Mouse (Mus musculus) layer of hippocampus, adult 2 months (tissue): ENCODE data around the gene Smarca1. TPM values are rescaled to one million over a fixed set of nuclear protein-coding genes. Genes with fewer than 3 reads are reported as not detected.

ENCODE experiments used
- DNase-seq, 2 experiments: peaks; one replicate each; pipeline ENCODE4 v3.0.0; 2022; ENCODE audit warnings: low spot score in 2 of 2
- H3K27ac ChIP-seq: fragments of 200-600 bp; 2 replicates; pipeline ENCODE4 v1.8.1; 2022
- H3K4me3 ChIP-seq: fragments of 200-600 bp; 2 replicates; pipeline ENCODE4 v1.8.1; 2022; ENCODE audit warnings: mild to moderate bottlenecking
- CTCF ChIP-seq: fragments of 200-600 bp; conservative IDR thresholded peaks from 2 replicates; pipeline ENCODE4 v1.8.1; 2022; ENCODE audit warnings: antibody characterized with exemption, mild to moderate bottlenecking, moderate library complexity
- long read RNA-seq, 2 experiments: library from polyadenylated mRNA; stranded (forward); transcript quantifications; one replicate each; pipeline ENCODE4 v2.0.0; 2021; ENCODE audit warnings: borderline mapping rate in 2 of 2
- total RNA-seq, 2 experiments: library from RNA; stranded (reverse); gene quantifications; 2 replicates each; pipeline ENCODE4 v1.2.3; 2021

Smarca1 gene
- 10 to 100 TPM; 35.9 to 39.7 TPM for total RNA-seq
- long read RNA-seq, experiment 1, full-length matches to known transcripts: 3 of 17 reads
- long read RNA-seq, experiment 1, partial matches to known transcripts: 0 of 17 reads
- long read RNA-seq, experiment 1, other reads (novel, unspliced or antisense): 14 of 17 reads
- long read RNA-seq, experiment 2, full-length matches to known transcripts: 5 of 19 reads
- long read RNA-seq, experiment 2, partial matches to known transcripts: 3 of 19 reads
- long read RNA-seq, experiment 2, other reads (novel, unspliced or antisense): 11 of 19 reads

DNA sequence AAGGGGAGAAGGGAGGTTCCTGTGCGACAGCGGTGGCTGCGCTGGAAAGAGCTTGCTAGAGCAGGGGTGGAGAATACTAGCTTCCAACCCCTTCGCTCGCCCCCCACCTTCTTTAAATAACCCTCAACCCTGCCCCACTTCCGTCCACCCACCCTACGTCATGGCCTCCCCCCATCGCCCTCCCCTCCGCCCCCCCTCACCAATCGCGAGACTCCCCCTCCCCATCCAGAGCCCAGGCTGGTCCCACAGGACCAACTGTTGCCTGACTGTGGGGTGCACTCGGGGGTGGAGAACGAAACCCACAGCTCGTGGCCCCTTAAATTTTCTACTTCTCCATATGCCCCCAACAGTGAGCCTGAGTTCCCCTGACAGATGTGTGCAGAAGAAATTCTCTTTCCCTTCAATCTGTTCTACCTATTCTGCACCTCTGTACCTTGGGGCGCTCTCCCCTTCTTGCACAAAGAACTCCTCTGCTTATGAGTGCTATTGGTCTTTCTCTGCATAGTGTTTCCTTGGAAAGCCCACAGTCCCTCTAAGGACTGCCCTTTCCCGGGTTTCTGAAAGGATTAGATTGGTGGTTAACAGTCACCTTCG is at the start of gene Smarca1:
Gene Smarca1, minus strand, starts transcription at position 544 of the 594 bp plus-strand sequence.
- Histone ChIP-seq H3K27ac (peak within 1 kb of the TSS; percentile 90), H3K4me3 (peak within 1 kb of the TSS; percentile 67)
- DNase-seq: no peak
- TF ChIP-seq CTCF: no peak

DNA sequence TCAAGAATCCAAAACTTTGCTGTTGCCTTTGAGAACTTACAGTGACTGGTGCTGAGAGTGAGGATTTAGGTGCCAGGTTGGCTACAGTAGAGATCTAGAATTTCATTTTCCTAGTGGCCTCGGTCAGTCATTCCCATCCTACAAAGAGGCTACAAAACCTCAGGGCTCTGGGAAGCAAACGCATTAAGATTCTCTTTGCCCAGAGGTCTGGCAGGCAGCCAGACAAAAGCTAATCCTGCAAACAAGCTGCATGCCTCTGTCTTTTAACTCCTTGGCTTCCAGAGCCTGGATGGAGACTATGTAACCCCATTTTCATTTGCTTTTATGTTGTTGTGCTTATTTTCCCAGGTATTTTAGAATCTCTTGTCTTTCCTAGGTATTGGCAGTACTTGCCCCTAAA is 45.0 kb upstream of the Smarca1 start:
- H3K27ac ChIP-seq: no peak overlapping the region
- DNase-seq: peak; percentile 11 to 13
- no peak overlapping the region for H3K4me3 ChIP-seq
- TF ChIP-seq CTCF: no peak

DNA sequence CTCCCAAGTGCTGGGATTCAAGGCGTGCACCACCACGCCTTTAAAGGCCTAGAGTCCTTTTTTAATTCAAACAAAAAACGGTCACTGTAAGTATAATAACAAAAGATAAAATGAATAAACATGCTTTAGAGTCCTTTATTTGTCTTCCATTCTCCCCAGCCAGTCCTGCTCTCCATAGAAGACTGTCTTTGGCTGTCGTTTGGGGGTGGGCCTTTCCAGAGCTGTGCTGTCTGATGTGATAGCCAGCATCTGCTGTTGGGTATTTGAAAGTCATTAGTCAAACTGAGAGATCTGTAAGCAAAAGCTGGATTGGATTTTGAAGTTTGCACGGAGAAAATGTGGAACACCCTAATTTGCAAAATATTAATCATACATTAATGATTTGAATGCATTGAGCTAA is 44.1 kb upstream of the Smarca1 start:
- Histone ChIP-seq H3K4me3 (no peak overlapping the region), H3K27ac (no peak overlapping the region)
- no peak for TF ChIP-seq CTCF
- DNase-seq: no peak

DNA sequence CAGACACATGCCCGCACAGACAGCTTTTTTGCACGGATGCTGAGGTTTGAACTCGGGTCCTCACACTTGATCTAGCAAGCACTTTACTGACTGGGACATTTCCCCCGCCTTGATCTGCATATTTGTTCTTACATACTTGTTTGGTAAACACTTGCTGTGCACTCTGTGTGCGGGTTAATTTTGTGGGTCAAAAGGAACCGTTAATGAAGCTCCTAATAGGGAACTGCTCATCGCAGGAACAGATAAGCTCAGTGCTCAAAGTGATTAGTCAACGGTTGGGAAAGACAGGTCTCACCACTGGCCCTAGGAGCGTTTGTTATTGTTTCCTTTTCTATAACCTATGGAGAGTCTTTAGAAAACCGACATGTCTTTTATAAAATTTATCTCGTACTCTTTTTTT is 41.6 kb upstream of the Smarca1 start:
- H3K4me3 ChIP-seq: no peak overlapping the region
- no peak for TF ChIP-seq CTCF
- DNase-seq: no peak
- no peak overlapping the region for H3K27ac ChIP-seq

DNA sequence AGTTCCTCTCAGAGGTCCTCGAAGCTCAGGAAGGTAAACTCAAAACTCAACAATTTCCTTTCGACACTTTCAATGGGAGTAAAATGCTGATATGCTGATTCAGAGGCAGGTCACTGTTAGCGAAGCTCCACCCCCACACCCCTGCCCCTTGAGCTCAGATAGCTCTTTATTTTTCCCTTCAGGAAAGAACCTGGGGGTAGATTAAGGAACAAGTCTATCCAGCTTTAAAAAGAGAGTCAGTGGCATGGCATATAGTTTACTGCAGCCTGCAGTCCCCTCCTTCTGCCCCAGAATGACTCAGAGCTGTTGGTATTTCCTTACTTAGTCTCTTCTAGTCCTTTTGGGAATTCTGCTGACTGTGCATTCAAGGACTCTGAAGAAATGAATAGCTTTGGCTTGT is 37.7 kb upstream of the Smarca1 start:
- no peak overlapping the region for H3K27ac ChIP-seq
- no peak for TF ChIP-seq CTCF
- no peak for DNase-seq
- no peak overlapping the region for H3K4me3 ChIP-seq

DNA sequence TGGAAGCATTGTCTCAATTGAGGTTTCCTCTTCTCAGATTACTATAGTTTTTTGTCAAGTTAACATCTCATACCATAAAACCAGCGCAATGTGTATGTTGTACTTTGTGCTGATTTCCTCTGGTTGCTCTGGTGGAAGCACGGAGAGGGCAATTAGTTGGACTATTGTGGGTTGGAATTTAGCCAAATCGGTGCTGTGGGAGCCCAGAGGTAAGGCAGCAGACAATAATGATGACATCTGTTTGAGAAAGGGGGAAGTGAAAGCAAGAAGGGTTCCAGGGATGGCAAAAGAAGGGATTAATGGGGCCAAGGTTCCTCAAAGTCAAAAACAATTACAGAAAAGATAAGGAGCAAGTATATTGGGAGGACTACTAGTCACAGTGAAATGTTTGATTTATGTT is 35.2 kb upstream of the Smarca1 start:
- H3K4me3 ChIP-seq: no peak overlapping the region
- no peak overlapping the region for H3K27ac ChIP-seq
- TF ChIP-seq CTCF: no peak
- no peak for DNase-seq

DNA sequence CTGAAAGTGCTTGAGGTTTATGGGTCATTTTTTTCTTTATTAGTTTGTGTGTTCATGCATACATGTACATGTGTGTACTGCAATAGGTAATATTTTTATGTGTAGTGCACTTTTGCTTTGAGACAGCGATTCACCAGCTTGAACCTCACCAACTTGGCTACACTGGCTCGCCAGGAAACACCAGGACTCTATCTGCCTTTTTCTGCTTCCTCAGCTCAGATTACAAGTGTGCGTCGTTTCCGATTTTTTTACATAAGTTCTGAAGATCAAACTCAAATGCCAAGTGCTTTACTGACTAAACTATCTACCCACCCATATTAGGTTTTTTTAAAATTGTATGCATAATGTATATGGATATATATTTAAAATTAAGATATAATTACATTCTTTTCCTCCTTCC is 27.8 kb upstream of the Smarca1 start:
- H3K27ac ChIP-seq: no peak overlapping the region
- H3K4me3 ChIP-seq: no peak overlapping the region
- TF ChIP-seq CTCF: no peak
- DNase-seq: no peak

DNA sequence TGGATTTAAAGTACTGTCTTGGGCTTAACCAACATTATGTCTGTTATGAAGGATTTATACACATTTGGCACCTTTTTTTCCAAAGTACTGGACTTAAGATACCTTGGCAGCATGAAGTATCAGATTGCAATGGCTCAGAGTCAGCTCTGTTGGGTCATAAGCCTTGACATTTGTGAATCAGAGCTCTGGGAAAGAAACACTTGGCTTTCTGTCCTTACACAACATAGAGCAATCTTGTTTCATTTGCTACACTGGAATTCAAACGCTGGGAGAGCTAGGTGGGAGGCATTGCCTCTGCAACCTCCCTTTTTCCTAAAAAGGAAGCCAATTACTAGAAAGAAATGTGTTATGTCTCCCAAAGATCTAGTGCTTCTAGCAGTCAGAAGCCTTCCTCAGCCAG is 24.1 kb upstream of the Smarca1 start:
- no peak for DNase-seq
- Histone ChIP-seq H3K27ac (no peak overlapping the region), H3K4me3 (no peak overlapping the region)
- TF ChIP-seq CTCF: no peak

DNA sequence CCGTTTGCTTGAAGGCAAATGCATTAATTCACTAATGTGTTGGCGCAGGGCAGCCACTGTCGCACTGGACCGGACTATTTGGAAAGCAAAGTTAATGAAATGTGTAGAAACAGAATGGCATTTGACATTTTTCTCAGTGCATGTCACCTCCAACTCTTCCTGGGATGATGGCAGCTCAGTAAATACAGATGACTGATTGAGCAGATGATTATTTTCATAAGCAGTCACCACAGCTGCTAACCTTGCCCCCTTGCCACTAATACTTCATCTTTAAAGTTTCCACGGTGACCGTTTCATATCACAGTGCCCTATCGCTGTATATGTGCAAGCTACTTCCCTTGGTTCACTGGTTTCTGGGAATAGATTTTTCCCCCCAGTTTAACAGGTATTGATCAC is 20.8 kb upstream of the Smarca1 start:
- Histone ChIP-seq H3K27ac (no peak overlapping the region), H3K4me3 (peak overlapping the region; percentile 72; the same call in 1 of the 2 replicates)
- DNase-seq: no peak
- no peak for TF ChIP-seq CTCF

DNA sequence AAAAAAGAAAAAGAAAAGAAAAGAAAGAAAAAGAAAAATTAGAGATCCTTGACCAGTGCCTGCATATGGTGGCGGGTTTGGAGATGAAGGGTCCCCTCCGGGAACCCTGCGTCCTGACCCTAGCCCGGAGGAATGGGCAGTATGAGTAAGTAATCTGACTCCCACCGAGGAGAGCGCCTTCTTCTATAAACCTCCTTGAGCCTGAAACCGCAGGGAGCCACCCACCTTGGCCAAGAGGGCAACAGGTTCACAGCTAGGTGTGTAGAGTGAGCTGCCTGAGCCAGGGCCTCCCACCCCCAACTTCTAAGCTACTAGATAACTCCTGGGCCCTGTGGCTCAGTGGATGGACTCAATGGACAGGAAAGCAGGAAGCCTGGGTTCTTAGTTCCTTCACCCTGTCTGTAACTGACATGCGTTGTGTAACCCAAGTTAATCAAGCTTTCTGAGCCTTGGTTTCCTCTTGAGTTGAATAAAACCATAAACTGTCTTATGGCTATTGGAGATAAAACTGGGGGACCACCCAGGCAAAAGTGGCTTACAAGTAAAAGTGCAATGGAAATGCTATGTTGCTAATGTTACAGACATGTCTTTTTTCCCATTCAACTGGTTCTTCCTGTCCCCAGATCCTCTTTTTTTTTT is 20.2 kb upstream of the Smarca1 start:
- H3K4me3 ChIP-seq: peak overlapping the region; percentile 72
- peak overlapping the region; percentile 94; the same call in 1 of the 2 replicates for H3K27ac ChIP-seq
- TF ChIP-seq CTCF: no peak
- DNase-seq: no peak

DNA sequence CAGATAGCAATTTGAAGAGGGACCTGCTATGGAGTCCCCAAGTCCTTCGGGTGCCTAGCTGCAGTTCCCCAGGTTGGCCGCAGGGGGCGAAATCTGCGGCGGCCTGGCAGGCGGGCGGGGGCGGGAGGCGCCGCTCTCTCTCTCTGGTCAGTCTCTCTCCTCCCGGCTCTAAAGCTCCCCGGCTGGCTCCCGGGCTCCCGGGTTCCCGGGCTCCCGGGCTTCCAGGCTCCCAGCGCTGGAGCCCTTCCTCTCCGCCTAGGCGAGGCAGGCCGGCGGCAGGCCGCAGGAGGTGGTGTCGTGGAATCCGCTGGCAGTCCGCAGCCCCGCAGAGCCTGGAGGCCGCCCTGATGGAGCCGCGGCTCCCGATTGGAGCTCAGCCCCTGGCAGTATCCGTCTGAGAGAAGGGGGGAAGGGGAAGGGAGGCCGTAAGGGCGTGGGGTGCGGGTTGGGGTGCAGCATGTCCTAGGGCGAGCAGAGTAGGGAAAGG is 19.6 kb upstream of the Smarca1 start, which contains the start of gene Ocrl:
Gene Ocrl, plus strand, starts transcription at position 82 of the 487 bp plus-strand sequence.
- peak within 1 kb of the TSS; percentile 72 for H3K4me3 ChIP-seq
- peak within 1 kb of the TSS; percentile 94 for H3K27ac ChIP-seq
- DNase-seq: peak; percentile 35 to 65
- peak; percentile 87 for TF ChIP-seq CTCF

DNA sequence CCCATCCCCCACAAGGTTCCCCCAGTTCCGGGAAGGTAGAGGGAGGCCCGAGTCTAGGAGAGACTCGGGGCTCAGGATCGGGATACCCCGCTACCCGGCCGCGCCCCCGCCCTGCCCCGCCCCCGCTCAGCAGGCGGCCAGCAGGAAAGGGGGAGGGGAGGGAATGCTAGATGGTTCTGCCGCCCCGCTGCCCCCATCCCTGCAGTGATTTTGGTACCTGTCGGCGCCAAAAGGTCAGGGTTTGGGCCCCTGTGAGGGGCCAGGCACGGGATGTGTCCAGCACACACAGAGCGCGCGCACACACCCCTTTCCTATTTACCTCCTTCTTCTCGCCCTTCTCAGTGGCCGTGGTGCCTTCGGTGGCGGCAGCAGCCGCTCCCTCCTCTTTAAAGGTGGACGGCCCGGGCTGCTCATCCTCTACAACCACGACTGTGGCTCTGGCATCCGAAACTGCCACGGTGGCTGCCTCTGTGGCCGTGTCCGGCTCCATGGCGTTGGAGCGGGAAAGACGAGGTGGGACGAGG is 805 bp downstream of the Smarca1 start:
- peak overlapping the region; percentile 90 for H3K27ac ChIP-seq
- TF ChIP-seq CTCF: no peak
- peak in 1 of 2 experiments; percentile 14 for DNase-seq
- H3K4me3 ChIP-seq: peak overlapping the region; percentile 67

DNA sequence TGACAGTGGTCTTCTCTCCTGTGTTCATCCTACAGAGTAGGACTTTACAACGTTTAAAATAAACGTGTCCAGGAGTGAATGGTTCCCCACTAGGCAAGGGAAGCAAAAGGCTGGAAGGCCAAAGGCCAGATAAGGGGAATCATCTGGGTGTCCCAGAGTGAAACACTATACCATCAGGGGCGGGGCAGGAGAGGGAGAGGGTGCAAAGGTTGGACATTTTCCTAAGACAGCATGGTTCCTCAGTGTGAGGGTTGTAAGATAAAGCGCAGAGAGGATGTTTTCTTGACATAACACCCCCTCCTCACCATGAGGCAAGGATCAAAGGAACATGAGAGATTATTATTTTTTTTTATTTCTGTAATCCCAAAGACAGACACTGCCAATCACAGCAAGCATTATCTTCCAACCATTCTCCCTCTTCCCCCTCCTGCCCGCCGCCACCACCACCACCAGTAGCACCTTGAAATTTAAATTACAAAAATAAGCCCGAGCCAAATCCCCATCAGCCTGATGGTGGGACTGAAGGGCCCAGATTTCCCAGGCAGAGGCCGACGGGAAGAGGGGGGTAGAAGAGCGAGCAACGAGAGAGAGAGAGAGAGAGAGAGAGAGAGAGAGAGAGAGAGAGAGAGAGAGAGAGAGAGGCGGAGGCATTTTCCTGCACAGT is 1.4 kb downstream of the Smarca1 start:
- H3K4me3 ChIP-seq: peak overlapping the region; percentile 67
- no peak for DNase-seq
- peak overlapping the region; percentile 90; the same call in 1 of the 2 replicates for H3K27ac ChIP-seq
- TF ChIP-seq CTCF: no peak
